Mouse (Mus musculus) embryonic facial prominence, embryonic 12.5 days (tissue): Measurements from ENCODE around the gene Mapk6. TPM values are rescaled to one million over a fixed set of nuclear protein-coding genes. Genes with fewer than 3 reads are reported as not detected.

Source experiments
- ATAC-seq: fragments of 200-750 bp; cut with Nextera tagmentation; 2 replicates; pipeline ENCODE4 v1.8.0; 2017; ENCODE audit not compliant: insufficient number of reproducible peaks, insufficient read depth, low FRiP score, low TSS enrichment
- H3K27ac ChIP-seq: fragments of 300-500 bp; sonication (generic); 2 replicates; pipeline ENCODE4 v1.5.1; 2016; ENCODE audit warnings: mild to moderate bottlenecking
- H3K27me3 ChIP-seq: fragments of 300-500 bp; sonication (generic); 2 replicates; pipeline ENCODE4 v1.6.1; 2016; ENCODE audit warnings: mild to moderate bottlenecking, moderate library complexity
- H3K36me3 ChIP-seq: fragments of 300-500 bp; sonication (generic); 2 replicates; pipeline ENCODE4 v1.6.1; 2016; ENCODE audit warnings: mild to moderate bottlenecking
- H3K4me1 ChIP-seq: fragments of 300-500 bp; sonication (generic); 2 replicates; pipeline ENCODE4 v1.6.1; 2016
- H3K4me2 ChIP-seq: fragments of 300-500 bp; sonication (generic); replicated peaks from 2 replicates; pipeline ENCODE4 v1.6.1; 2016; ENCODE audit warnings: mild to moderate bottlenecking, moderate library complexity
- H3K4me3 ChIP-seq: fragments of 300-500 bp; sonication (generic); 2 replicates; pipeline ENCODE4 v1.5.1; 2016; ENCODE audit warnings: mild to moderate bottlenecking
- H3K9ac ChIP-seq: fragments of 300-500 bp; sonication (generic); 2 replicates; pipeline ENCODE4 v1.6.1; 2016; ENCODE audit warnings: mild to moderate bottlenecking, moderate library complexity
- H3K9me3 ChIP-seq: fragments of 300-500 bp; sonication (generic); 2 replicates; pipeline ENCODE4 v1.6.1; 2016; ENCODE audit warnings: mild to moderate bottlenecking, moderate library complexity
- WGBS: fragments of 180-500 bp; shearing (Covaris S2); methylation state at CpG from one replicate; pipeline ENCODE4 v1.1.7; 2016; 5-methylcytosine and 5-hydroxymethylcytosine counted together
- polyA plus RNA-seq: library from polyadenylated mRNA; unstranded; fragments of >200 nt; fragmentation: Nextera tagmentation; extraction: Ambion mirVana; gene quantifications from 2 replicates; pipeline ENCODE4 v1.2.1, GENCODE M21; 2016

Mapk6 gene
- polyA plus RNA-seq, 1 experiment from 2014 or later, result 97.1 TPM

GRCm38 (mm10) chr9:75400639-75401038 is 9.2 kb downstream of the Mapk6 start:
- Histone ChIP-seq H3K4me1 (peaks cover 19% of the 10 kb centered on the region), H3K4me3 (no peak overlapping the region), H3K9ac (no peak overlapping the region), H3K27me3 (no peaks in the 10 kb centered on the region), H3K27ac (no peak overlapping the region), H3K4me2 (no peak overlapping the region), H3K36me3 (peaks cover 28% of the 10 kb centered on the region), H3K9me3 (no peaks in the 10 kb centered on the region)
- no peak for ATAC-seq
- 79% methylated on average over 5 of the region's 5 CpGs for WGBS

GRCm38 (mm10) chr9:75399069-75399468 is 10.7 kb downstream of the Mapk6 start:
- no peak overlapping the region for H3K4me2 ChIP-seq
- no peak overlapping the region for H3K9ac ChIP-seq
- no peaks in the 10 kb centered on the region for H3K9me3 ChIP-seq
- no peak for ATAC-seq
- no peak overlapping the region for H3K27ac ChIP-seq
- WGBS, result 88% methylated on average over 4 of the region's 4 CpGs
- peaks cover 15% of the 10 kb centered on the region for H3K4me1 ChIP-seq
- no peak overlapping the region for H3K4me3 ChIP-seq
- no peaks in the 10 kb centered on the region for H3K27me3 ChIP-seq
- peaks cover 43% of the 10 kb centered on the region for H3K36me3 ChIP-seq

DNA sequence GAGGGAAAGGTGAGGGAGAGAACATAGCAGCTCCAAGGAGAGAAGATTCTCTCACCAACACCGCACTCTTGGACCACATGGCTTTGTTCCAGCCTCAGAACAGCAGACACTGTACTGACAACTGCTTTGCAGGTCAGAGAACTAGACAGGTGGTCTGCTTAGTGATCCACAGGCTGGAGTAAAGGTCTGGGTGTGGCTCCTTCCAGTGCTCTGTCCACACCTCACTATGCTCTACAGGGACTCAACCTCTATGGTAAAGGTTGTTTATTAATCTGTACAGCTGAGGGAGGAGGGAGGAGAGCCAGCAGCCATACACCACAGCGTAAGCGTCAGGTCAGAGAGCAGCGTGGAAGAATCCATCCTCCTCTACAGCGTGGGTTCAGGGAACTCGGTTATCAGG is 13.8 kb downstream of the Mapk6 start:
- 88% methylated on average over 6 of the region's 6 CpGs for WGBS
- no peak for ATAC-seq
- no peak overlapping the region for H3K9ac ChIP-seq
- no peak overlapping the region for H3K4me2 ChIP-seq
- no peak overlapping the region for H3K27ac ChIP-seq
- no peak overlapping the region for H3K4me3 ChIP-seq
- H3K27me3 ChIP-seq, result no peaks in the 10 kb centered on the region
- H3K36me3 ChIP-seq, result peaks cover 69% of the 10 kb centered on the region
- no peaks in the 10 kb centered on the region for H3K4me1 ChIP-seq
- H3K9me3 ChIP-seq, result no peaks in the 10 kb centered on the region

DNA sequence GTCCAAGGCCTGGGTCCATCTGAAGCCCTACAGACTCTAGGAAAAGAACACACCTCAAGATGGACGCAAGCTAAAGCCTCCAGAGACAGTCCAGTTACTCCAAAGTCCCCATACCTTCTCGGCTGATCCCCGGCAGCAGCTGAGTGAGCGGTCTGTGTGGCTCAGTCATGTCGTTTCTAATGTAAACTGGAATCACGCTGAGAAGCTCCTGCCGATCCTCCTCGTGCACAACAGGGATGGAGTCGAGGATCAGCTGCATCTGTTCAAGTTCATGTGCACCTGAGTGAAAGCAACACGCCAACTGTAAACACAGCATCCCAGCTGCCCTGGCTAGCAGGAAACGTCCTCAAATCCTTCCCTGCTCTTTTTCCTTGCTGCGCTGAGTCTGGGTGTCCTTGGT is 16.6 kb downstream of the Mapk6 start:
- Histone ChIP-seq H3K9me3 (no peaks in the 10 kb centered on the region), H3K4me3 (no peak overlapping the region), H3K4me2 (no peak overlapping the region), H3K36me3 (peaks cover 90% of the 10 kb centered on the region), H3K9ac (no peak overlapping the region), H3K4me1 (no peaks in the 10 kb centered on the region), H3K27me3 (no peaks in the 10 kb centered on the region), H3K27ac (no peak overlapping the region)
- WGBS, result 84% methylated on average over 12 of the region's 12 CpGs
- no peak for ATAC-seq

- Histone ChIP-seq H3K27me3 (no peaks in the 10 kb centered on the region), H3K4me2 (no peak overlapping the region), H3K36me3 (peaks cover 36% of the 10 kb centered on the region), H3K27ac (no peak overlapping the region), H3K4me3 (no peak overlapping the region), H3K9me3 (no peaks in the 10 kb centered on the region), H3K9ac (no peak overlapping the region), H3K4me1 (no peaks in the 10 kb centered on the region)
- 85% methylated on average over 9 of the region's 9 CpGs for WGBS
- ATAC-seq, result no peak
Observed at GRCm38 (mm10) chr9:75385218-75385974, 24.4 kb downstream of the Mapk6 start.

GRCm38 (mm10) chr9:75384337-75384962 is 25.4 kb downstream of the Mapk6 start:
- Histone ChIP-seq H3K27me3 (no peaks in the 10 kb centered on the region), H3K27ac (no peak overlapping the region), H3K9ac (no peak overlapping the region), H3K4me1 (no peaks in the 10 kb centered on the region), H3K9me3 (no peaks in the 10 kb centered on the region), H3K4me2 (no peak overlapping the region), H3K36me3 (peaks cover 29% of the 10 kb centered on the region), H3K4me3 (no peak overlapping the region)
- no peak for ATAC-seq
- 87% methylated on average over 3 of the region's 3 CpGs for WGBS

- Histone ChIP-seq H3K36me3 (peaks cover 22% of the 10 kb centered on the region), H3K9ac (no peak overlapping the region), H3K4me2 (no peak overlapping the region), H3K4me3 (no peak overlapping the region), H3K4me1 (no peaks in the 10 kb centered on the region), H3K27me3 (no peaks in the 10 kb centered on the region), H3K27ac (no peak overlapping the region), H3K9me3 (no peaks in the 10 kb centered on the region)
- 83% methylated on average over 9 of the region's 9 CpGs for WGBS
- no peak for ATAC-seq
Observed at GRCm38 (mm10) chr9:75383785-75384184, 26.0 kb downstream of the Mapk6 start.

DNA sequence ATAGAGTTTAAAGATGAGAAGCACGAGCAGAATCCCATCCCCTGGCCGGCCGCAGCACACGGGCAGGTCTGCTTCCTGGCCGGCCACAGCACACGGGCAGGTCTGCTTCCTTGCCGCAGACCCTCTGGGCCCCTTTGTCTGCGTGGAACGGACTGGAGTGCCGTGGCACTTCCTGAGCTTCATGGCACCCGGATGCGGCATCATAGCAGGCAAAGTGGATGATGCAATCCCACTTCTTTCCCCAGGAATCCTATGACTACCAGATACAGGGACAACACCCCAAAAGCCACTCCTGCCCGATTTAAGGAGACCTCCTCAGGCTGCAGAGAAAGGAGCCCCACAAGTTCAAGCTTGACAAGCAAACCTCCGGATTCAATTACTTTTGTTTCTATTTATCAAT is 27.0 kb downstream of the Mapk6 start:
- WGBS, result 90% methylated on average over 14 of the region's 14 CpGs
- H3K4me3 ChIP-seq, result no peak overlapping the region
- no peak overlapping the region for H3K27ac ChIP-seq
- H3K36me3 ChIP-seq, result peaks cover 16% of the 10 kb centered on the region
- no peak for ATAC-seq
- H3K4me2 ChIP-seq, result no peak overlapping the region
- no peaks in the 10 kb centered on the region for H3K9me3 ChIP-seq
- no peaks in the 10 kb centered on the region for H3K4me1 ChIP-seq
- no peak overlapping the region for H3K9ac ChIP-seq
- no peaks in the 10 kb centered on the region for H3K27me3 ChIP-seq

DNA sequence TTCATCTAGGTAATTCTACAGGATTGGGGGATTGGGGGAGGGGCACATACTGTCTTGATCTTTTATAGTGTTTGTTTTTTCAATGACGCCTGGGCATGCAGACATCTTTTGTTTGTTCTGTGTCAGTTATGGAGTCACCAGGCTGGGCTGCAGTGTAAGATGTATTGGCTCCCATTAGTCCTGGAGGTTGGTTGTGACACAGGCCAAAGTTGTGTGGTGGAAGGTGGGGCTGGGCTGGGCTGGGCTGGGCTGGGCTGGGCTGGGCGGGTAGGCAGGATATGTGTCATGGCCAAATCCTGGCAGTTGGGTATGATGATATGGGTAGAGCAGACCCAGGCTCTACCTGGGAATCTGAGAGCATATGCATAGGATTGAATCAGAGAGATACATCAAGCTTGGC is 31.0 kb downstream of the Mapk6 start:
- Histone ChIP-seq H3K36me3 (no peaks in the 10 kb centered on the region), H3K4me1 (no peaks in the 10 kb centered on the region), H3K4me2 (no peak overlapping the region), H3K4me3 (no peak overlapping the region), H3K9me3 (no peaks in the 10 kb centered on the region), H3K27me3 (no peaks in the 10 kb centered on the region), H3K27ac (no peak overlapping the region), H3K9ac (no peak overlapping the region)
- 83% methylated on average over 2 of the region's 2 CpGs for WGBS
- no peak for ATAC-seq

- no peak overlapping the region for H3K9ac ChIP-seq
- H3K4me3 ChIP-seq, result no peak overlapping the region
- H3K4me2 ChIP-seq, result no peak overlapping the region
- no peaks in the 10 kb centered on the region for H3K36me3 ChIP-seq
- H3K4me1 ChIP-seq, result no peaks in the 10 kb centered on the region
- H3K27ac ChIP-seq, result no peak overlapping the region
- WGBS, result 81% methylated on average over 1 of the region's 1 CpGs
- ATAC-seq, result no peak
- no peaks in the 10 kb centered on the region for H3K9me3 ChIP-seq
- H3K27me3 ChIP-seq, result no peaks in the 10 kb centered on the region
Observed at GRCm38 (mm10) chr9:75376428-75376827, 33.4 kb downstream of the Mapk6 start.

- Histone ChIP-seq H3K4me2 (no peak overlapping the region), H3K4me1 (no peaks in the 10 kb centered on the region), H3K4me3 (no peak overlapping the region), H3K36me3 (no peaks in the 10 kb centered on the region), H3K9ac (no peak overlapping the region), H3K9me3 (no peaks in the 10 kb centered on the region), H3K27me3 (no peaks in the 10 kb centered on the region), H3K27ac (no peak overlapping the region)
- WGBS, result 93% methylated on average over 9 of the region's 9 CpGs
- no peak for ATAC-seq
Observed at GRCm38 (mm10) chr9:75375606-75376005, 34.2 kb downstream of the Mapk6 start.

DNA sequence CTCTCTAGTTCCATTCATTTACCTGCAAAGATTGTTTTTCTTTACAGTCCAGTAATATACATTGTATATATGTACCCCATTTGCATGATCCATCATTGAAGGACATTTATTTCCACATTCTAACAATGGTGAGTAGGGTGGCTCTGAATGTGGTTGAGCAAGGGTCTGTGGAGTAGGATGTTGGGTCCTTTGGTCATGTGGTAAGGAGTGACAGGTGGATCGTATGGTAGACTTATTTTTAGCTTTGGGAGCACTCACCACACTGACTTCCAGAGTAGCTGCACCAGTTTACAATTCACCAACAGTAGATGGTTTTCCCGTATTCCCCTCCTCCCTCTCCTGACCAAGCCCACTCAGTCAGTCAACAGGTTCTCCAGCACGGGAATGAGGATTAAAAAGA is 41.0 kb downstream of the Mapk6 start:
- Histone ChIP-seq H3K4me2 (no peak overlapping the region), H3K36me3 (no peaks in the 10 kb centered on the region), H3K9me3 (no peaks in the 10 kb centered on the region), H3K4me3 (no peak overlapping the region), H3K27me3 (no peaks in the 10 kb centered on the region), H3K4me1 (no peaks in the 10 kb centered on the region), H3K9ac (no peak overlapping the region), H3K27ac (no peak overlapping the region)
- WGBS, result 74% methylated on average over 3 of the region's 3 CpGs
- ATAC-seq, result no peak
